Mouse (Mus musculus): ENCODE results near the gene Tia1.
A peak's percentile ranks its signal among the peaks of the same experiment; 100 is the strongest.

Gene Tia1

GRCm38 (mm10) chr6:86400972-86401371 lies 3.0 kb upstream of the Tia1 start:
- no peaks in the 10 kb centered on the region for H3K36me3 ChIP-seq (ENCODE audit: insufficient read depth, low read length)
- no peaks in the 10 kb centered on the region for H3K9me3 ChIP-seq (ENCODE audit: low read length)
- peaks cover 22% of the 10 kb centered on the region for H3K27me3 ChIP-seq (ENCODE audit: insufficient read depth, low read length)
- peaks cover 39% of the 10 kb centered on the region for H3K4me1 ChIP-seq (replicated peaks; ENCODE audit: low read depth, low read length)
- no peak overlapping the region for H3K4me3 ChIP-seq (replicated peaks; ENCODE audit: low read length)
- TF ChIP-seq POU5F1 (IDR thresholded peaks at IDR 0.05; ENCODE audit: borderline replicate concordance, low read length) (no peak), CTCF (conservative IDR thresholded peaks at IDR 0.05; ENCODE audit: low read length) (peak; percentile 48)

DNA sequence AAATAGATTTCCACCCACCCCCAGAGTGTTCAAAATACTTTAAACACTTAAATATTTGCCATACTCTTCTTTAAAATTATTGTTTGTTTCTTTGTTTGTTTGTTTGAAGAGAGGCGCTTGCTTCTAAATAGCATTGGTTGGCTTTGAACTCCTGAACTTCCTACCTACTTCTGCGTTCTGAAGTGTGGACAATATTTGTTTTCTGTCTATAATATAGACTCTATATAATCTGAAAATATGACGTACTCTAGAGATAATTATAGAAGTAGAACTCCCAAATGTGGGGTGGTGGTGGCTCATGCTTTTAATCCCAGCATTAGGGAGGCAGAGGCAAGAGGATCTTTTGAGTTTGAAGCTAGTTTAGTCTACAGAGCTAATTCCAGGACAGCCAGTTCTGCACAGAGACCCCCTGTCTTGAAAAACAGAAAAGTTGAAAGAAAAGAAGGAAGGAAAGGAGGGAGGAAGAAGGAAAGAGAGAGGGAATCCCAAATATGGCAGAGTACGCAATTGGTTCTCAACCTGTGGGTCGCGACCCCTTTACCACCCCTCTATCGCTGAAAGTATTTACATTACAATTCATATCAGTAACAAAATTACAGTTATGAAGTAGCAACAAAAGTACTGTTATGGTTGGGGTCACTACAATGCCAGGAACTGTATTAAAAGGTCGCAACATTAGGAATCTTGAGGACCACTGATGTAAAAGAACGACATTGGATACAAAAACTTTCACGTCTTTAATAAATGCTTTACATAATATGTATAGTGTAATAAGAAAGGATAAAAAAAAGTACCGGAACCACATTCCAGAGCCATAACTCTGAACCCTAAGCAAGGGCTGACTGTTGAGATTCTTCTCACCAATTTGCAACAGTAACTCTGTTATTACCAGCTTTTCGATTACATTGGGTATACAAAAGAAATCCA lies 1.1 kb upstream of the Tia1 start:
- Histone ChIP-seq H3K9me3 (ENCODE audit: low read length) (no peaks in the 10 kb centered on the region), H3K36me3 (ENCODE audit: insufficient read depth, low read length) (peaks cover 11% of the 10 kb centered on the region), H3K4me3 (replicated peaks; ENCODE audit: low read length) (peak overlapping the region; percentile 90), H3K4me1 (replicated peaks; ENCODE audit: low read depth, low read length) (peaks cover 39% of the 10 kb centered on the region), H3K27me3 (ENCODE audit: insufficient read depth, low read length) (peaks cover 18% of the 10 kb centered on the region)
- TF ChIP-seq NANOG (IDR thresholded peaks at IDR 0.05; ENCODE audit: borderline replicate concordance, low read length) (no peak), CTCF (conservative IDR thresholded peaks at IDR 0.05; ENCODE audit: low read length) (no peak), POU5F1 (IDR thresholded peaks at IDR 0.05; ENCODE audit: borderline replicate concordance, low read length) (no peak)

- H3K9me3 ChIP-seq (ENCODE audit: low read length): no peaks in the 10 kb centered on the region
- peak overlapping the region; percentile 90 for H3K4me3 ChIP-seq (replicated peaks; ENCODE audit: low read length)
These were observed 305 bp upstream of the Tia1 start for GRCm38 (mm10) chr6:86403728-86404099.

DNA sequence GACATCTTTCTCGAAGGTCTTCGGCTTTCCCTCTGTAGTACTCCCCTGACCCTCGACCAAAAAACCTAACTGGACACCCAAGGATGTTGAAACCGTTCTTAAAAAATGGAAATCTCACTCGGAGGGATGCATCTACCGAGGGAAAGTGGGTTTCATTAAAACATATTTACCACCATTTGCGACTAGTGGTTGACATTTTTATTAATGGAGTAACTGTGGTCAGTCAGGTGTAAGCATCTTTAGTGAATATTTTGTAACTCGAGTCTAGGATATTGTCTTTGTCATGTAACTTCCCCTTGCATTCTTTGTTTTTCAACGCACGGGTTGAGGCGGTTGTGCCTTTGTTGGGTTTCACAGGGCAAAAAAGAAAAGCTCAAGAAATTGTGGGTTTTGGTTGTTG lies 977 bp downstream of the Tia1 start:
- TF ChIP-seq CTCF (conservative IDR thresholded peaks at IDR 0.05; ENCODE audit: low read length): no peak
- no peak for TF ChIP-seq POU5F1 (IDR thresholded peaks at IDR 0.05; ENCODE audit: borderline replicate concordance, low read length)
- TF ChIP-seq NANOG (IDR thresholded peaks at IDR 0.05; ENCODE audit: borderline replicate concordance, low read length): no peak
- peak overlapping the region; percentile 90 for H3K4me3 ChIP-seq (replicated peaks; ENCODE audit: low read length)
- no peaks in the 10 kb centered on the region for H3K9me3 ChIP-seq (ENCODE audit: low read length)
- peaks cover 15% of the 10 kb centered on the region for H3K36me3 ChIP-seq (ENCODE audit: insufficient read depth, low read length)
- H3K27me3 ChIP-seq (ENCODE audit: insufficient read depth, low read length): peaks cover 3% of the 10 kb centered on the region; the same call in 1 of the 2 replicates
- H3K4me1 ChIP-seq (replicated peaks; ENCODE audit: low read depth, low read length): peaks cover 37% of the 10 kb centered on the region

More at GRCm38 (mm10) chr6:86403728-86404099, 305 bp upstream of the Tia1 start:
- Histone ChIP-seq H3K36me3 (ENCODE audit: insufficient read depth, low read length) (peaks cover 11% of the 10 kb centered on the region), H3K27me3 (ENCODE audit: insufficient read depth, low read length) (peaks cover 10% of the 10 kb centered on the region), H3K4me1 (replicated peaks; ENCODE audit: low read depth, low read length) (peaks cover 37% of the 10 kb centered on the region)
- no peak for TF ChIP-seq CTCF (conservative IDR thresholded peaks at IDR 0.05; ENCODE audit: low read length)
- no peak for TF ChIP-seq POU5F1 (IDR thresholded peaks at IDR 0.05; ENCODE audit: borderline replicate concordance, low read length)
- TF ChIP-seq NANOG (IDR thresholded peaks at IDR 0.05; ENCODE audit: borderline replicate concordance, low read length): no peak

DNA sequence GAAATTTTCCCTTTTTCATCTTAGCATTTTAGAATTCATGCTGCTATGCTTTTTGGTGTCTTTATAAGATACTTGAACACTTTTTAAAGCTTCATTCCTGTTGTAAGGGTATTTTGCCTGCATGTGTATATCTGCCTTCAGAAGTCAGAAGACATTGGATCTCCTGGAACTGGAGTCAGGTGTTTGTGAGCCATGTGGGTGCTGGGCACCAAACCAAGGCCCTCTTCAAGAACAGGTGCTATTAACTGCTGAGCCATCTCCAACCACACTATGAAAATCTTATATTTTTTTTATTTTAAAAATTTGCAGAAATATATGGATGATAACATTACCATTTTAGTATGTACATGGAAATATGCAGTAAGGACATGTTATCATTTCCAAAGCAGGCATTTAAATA lies 2.3 kb downstream of the Tia1 start:
- H3K36me3 ChIP-seq (ENCODE audit: insufficient read depth, low read length): peaks cover 15% of the 10 kb centered on the region
- TF ChIP-seq POU5F1 (IDR thresholded peaks at IDR 0.05; ENCODE audit: borderline replicate concordance, low read length): no peak
- TF ChIP-seq CTCF (conservative IDR thresholded peaks at IDR 0.05; ENCODE audit: low read length): no peak
- no peak for TF ChIP-seq NANOG (IDR thresholded peaks at IDR 0.05; ENCODE audit: borderline replicate concordance, low read length)
- H3K27me3 ChIP-seq (ENCODE audit: insufficient read depth, low read length): no peaks in the 10 kb centered on the region
- no peak overlapping the region for H3K4me3 ChIP-seq (replicated peaks; ENCODE audit: low read length)
- H3K4me1 ChIP-seq (replicated peaks; ENCODE audit: low read depth, low read length): peaks cover 33% of the 10 kb centered on the region
- no peaks in the 10 kb centered on the region for H3K9me3 ChIP-seq (ENCODE audit: low read length)

GRCm38 (mm10) chr6:86418711-86419110 lies 14.7 kb downstream of the Tia1 start:
- no peaks in the 10 kb centered on the region for H3K9me3 ChIP-seq (ENCODE audit: low read length)
- peaks cover 75% of the 10 kb centered on the region for H3K36me3 ChIP-seq (ENCODE audit: insufficient read depth, low read length)
- no peak for TF ChIP-seq POU5F1 (IDR thresholded peaks at IDR 0.05; ENCODE audit: borderline replicate concordance, low read length)
- TF ChIP-seq CTCF (conservative IDR thresholded peaks at IDR 0.05; ENCODE audit: low read length): no peak
- no peak for TF ChIP-seq NANOG (IDR thresholded peaks at IDR 0.05; ENCODE audit: borderline replicate concordance, low read length)
- H3K4me3 ChIP-seq (replicated peaks; ENCODE audit: low read length): no peak overlapping the region
- H3K4me1 ChIP-seq (replicated peaks; ENCODE audit: low read depth, low read length): no peaks in the 10 kb centered on the region
- no peaks in the 10 kb centered on the region for H3K27me3 ChIP-seq (ENCODE audit: insufficient read depth, low read length)

DNA sequence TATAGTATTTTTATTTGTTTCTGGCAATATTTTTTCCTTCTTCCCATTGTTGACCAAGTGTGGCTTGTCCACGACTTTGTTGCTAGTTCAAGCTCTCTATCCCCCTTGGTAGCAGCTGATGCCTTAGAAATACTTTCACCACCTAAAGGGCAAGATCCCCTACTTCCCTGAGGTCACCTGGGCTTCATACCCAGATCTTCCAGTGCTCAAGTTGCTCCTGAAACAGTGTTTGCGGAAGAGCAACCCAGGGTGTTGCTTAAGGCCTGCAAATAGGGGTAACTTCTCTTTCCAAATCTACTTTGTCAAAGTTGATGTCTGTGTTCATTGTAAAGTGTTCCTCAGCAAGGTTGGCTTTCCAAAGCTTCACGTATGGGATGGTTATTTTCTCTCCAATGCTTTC lies 15.2 kb downstream of the Tia1 start:
- Histone ChIP-seq H3K4me1 (replicated peaks; ENCODE audit: low read depth, low read length) (no peaks in the 10 kb centered on the region), H3K9me3 (ENCODE audit: low read length) (no peaks in the 10 kb centered on the region), H3K36me3 (ENCODE audit: insufficient read depth, low read length) (peaks cover 72% of the 10 kb centered on the region), H3K27me3 (ENCODE audit: insufficient read depth, low read length) (no peaks in the 10 kb centered on the region), H3K4me3 (replicated peaks; ENCODE audit: low read length) (no peak overlapping the region)
- TF ChIP-seq CTCF (conservative IDR thresholded peaks at IDR 0.05; ENCODE audit: low read length) (no peak), NANOG (IDR thresholded peaks at IDR 0.05; ENCODE audit: borderline replicate concordance, low read length) (no peak), POU5F1 (IDR thresholded peaks at IDR 0.05; ENCODE audit: borderline replicate concordance, low read length) (no peak)

DNA sequence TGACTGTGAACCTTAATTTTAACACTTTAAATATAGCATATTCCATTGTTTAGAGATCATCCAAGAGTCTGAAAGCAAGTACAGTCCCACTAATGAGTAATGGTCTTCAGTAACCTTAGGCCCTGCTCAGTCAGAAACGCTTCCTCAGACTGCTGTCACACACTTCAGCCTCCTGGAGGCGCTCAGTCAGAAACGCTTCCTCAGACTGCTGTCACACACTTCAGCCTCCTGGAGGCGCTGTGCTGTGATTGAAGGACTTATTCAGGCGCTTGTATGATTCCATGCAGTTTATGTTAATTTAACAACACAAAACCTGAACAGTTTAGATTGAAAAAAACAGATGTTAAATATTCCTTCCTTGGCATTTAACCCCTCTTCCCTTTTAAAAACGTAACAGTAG lies 16.5 kb downstream of the Tia1 start:
- H3K4me3 ChIP-seq (replicated peaks; ENCODE audit: low read length): no peak overlapping the region
- TF ChIP-seq CTCF (conservative IDR thresholded peaks at IDR 0.05; ENCODE audit: low read length): peak; percentile 81
- no peak for TF ChIP-seq NANOG (IDR thresholded peaks at IDR 0.05; ENCODE audit: borderline replicate concordance, low read length)
- no peaks in the 10 kb centered on the region for H3K9me3 ChIP-seq (ENCODE audit: low read length)
- no peaks in the 10 kb centered on the region for H3K4me1 ChIP-seq (replicated peaks; ENCODE audit: low read depth, low read length)
- H3K36me3 ChIP-seq (ENCODE audit: insufficient read depth, low read length): peaks cover 78% of the 10 kb centered on the region
- no peaks in the 10 kb centered on the region for H3K27me3 ChIP-seq (ENCODE audit: insufficient read depth, low read length)
